Mouse (Mus musculus) kidney, adult 2 months (tissue): ENCODE measurements around the gene Rtn4rl1.

Experiments used
- CTCF ChIP-seq: fragments of 200-500 bp; conservative IDR thresholded peaks from 2 replicates; pipeline ENCODE4 v1.5.1; 2011; ENCODE audit warnings: low read depth, mild to moderate bottlenecking, control low read depth, low read length, moderate library complexity, mixed read lengths; ENCODE audit not compliant: insufficient read depth, insufficient read length
- POLR2A ChIP-seq: fragments of 200-500 bp; IDR thresholded peaks from one replicate; pipeline ENCODE4 v1.6.1; 2011; ENCODE audit warnings: low read depth, low read length, control low read depth

GRCm38 (mm10) chr11:75194850-75195461 lies 1.4 kb downstream of the Rtn4rl1 start:
- no peak for TF ChIP-seq POLR2A
- TF ChIP-seq CTCF: 0 out of 2 replicates have a peak, but pooled peaks have one; percentile 20
